Mouse (Mus musculus): ENCODE results near the gene Ccdc57. TPM values are rescaled to one million over a fixed set of nuclear protein-coding genes. Genes with fewer than 3 reads are reported as not detected.

Gene Ccdc57
- total and polyA plus RNA-seq, 2 experiments from 2014 or later, result 4.8 to 7.1 TPM

GRCm38 (mm10) chr11:120938795-120939194, 6.1 kb upstream of the Ccdc57 start:
- DNase-seq (ENCODE audit: low spot score) (no peak), ATAC-seq (no peak)
- H3K4me2 ChIP-seq (ENCODE audit: low read depth, low read length), result no peak overlapping the region
- TF ChIP-seq CTCF (IDR thresholded peaks at IDR 0.05; ENCODE audit: low read depth), result no peak
- H3K9ac ChIP-seq (replicated peaks; ENCODE audit: low read length), result no peak overlapping the region
- H3K4me1 ChIP-seq (ENCODE audit: insufficient read depth, low read length), result no peaks in the 10 kb centered on the region
- 37% methylated on average over 4 of the region's 4 CpGs for WGBS
- no peak overlapping the region for H3K27ac ChIP-seq
- H3K4me3 ChIP-seq (ENCODE audit: low read length), result no peak overlapping the region
- H3K36me3 ChIP-seq (ENCODE audit: insufficient read depth, low read length), result no peaks in the 10 kb centered on the region
- H3K27me3 ChIP-seq (ENCODE audit: insufficient read depth, low read length), result no peaks in the 10 kb centered on the region
- no peaks in the 10 kb centered on the region for H3K9me3 ChIP-seq (ENCODE audit: low read length)

GRCm38 (mm10) chr11:120937976-120938375, 5.3 kb upstream of the Ccdc57 start:
- Histone ChIP-seq H3K4me2 (ENCODE audit: low read depth, low read length) (no peak overlapping the region), H3K4me1 (ENCODE audit: insufficient read depth, low read length) (peaks cover 1% of the 10 kb centered on the region; the same call in 1 of the 2 replicates), H3K4me3 (ENCODE audit: low read length) (no peak overlapping the region), H3K36me3 (ENCODE audit: insufficient read depth, low read length) (no peaks in the 10 kb centered on the region), H3K27me3 (ENCODE audit: insufficient read depth, low read length) (no peaks in the 10 kb centered on the region), H3K27ac (no peak overlapping the region), H3K9me3 (ENCODE audit: low read length) (no peaks in the 10 kb centered on the region), H3K9ac (replicated peaks; ENCODE audit: low read length) (no peak overlapping the region)
- no peak for TF ChIP-seq CTCF (IDR thresholded peaks at IDR 0.05; ENCODE audit: low read depth)
- DNase-seq (ENCODE audit: low spot score) (no peak), ATAC-seq (no peak)
- WGBS, result 98% methylated on average over 1 of the region's 1 CpGs

- ATAC-seq, result no peak
These were observed 1.2 kb downstream of the Ccdc57 start for GRCm38 (mm10) chr11:120931479-120931878.

GRCm38 (mm10) chr11:120928468-120928867, 4.2 kb downstream of the Ccdc57 start:
- H3K36me3 ChIP-seq (ENCODE audit: insufficient read depth, low read length), result no peaks in the 10 kb centered on the region
- no peaks in the 10 kb centered on the region for H3K9me3 ChIP-seq (ENCODE audit: low read length)
- H3K9ac ChIP-seq (replicated peaks; ENCODE audit: low read length), result no peak overlapping the region
- no peak for TF ChIP-seq CTCF (IDR thresholded peaks at IDR 0.05; ENCODE audit: low read depth)
- no peaks in the 10 kb centered on the region for H3K27me3 ChIP-seq (ENCODE audit: insufficient read depth, low read length)
- no peak overlapping the region for H3K4me3 ChIP-seq (ENCODE audit: low read length)
- H3K27ac ChIP-seq, result no peak overlapping the region
- WGBS, result 94% methylated on average over 4 of the region's 4 CpGs
- ATAC-seq, result no peak
- H3K4me1 ChIP-seq (ENCODE audit: insufficient read depth, low read length), result peaks cover 7% of the 10 kb centered on the region; the same call in 1 of the 2 replicates
- no peak for DNase-seq (ENCODE audit: low spot score)
- H3K4me2 ChIP-seq (ENCODE audit: low read depth, low read length), result no peak overlapping the region

More at GRCm38 (mm10) chr11:120931479-120931878, 1.2 kb downstream of the Ccdc57 start:
- Histone ChIP-seq H3K36me3 (ENCODE audit: insufficient read depth, low read length) (no peaks in the 10 kb centered on the region), H3K4me3 (ENCODE audit: low read length) (no peak overlapping the region), H3K9ac (replicated peaks; ENCODE audit: low read length) (no peak overlapping the region), H3K4me2 (ENCODE audit: low read depth, low read length) (no peak overlapping the region), H3K9me3 (ENCODE audit: low read length) (no peaks in the 10 kb centered on the region), H3K27me3 (ENCODE audit: insufficient read depth, low read length) (no peaks in the 10 kb centered on the region), H3K27ac (no peak overlapping the region), H3K4me1 (ENCODE audit: insufficient read depth, low read length) (peaks cover 7% of the 10 kb centered on the region; the same call in 1 of the 2 replicates)
- WGBS, result 94% methylated on average over 4 of the region's 4 CpGs
- TF ChIP-seq CTCF (IDR thresholded peaks at IDR 0.05; ENCODE audit: low read depth), result no peak
- DNase-seq (ENCODE audit: low spot score), result no peak

- H3K4me1 ChIP-seq (ENCODE audit: insufficient read depth, low read length), result no peaks in the 10 kb centered on the region
- no peak overlapping the region for H3K27ac ChIP-seq
- no peak for TF ChIP-seq CTCF (IDR thresholded peaks at IDR 0.05; ENCODE audit: low read depth)
- no peaks in the 10 kb centered on the region for H3K9me3 ChIP-seq (ENCODE audit: low read length)
- no peak overlapping the region for H3K4me3 ChIP-seq (ENCODE audit: low read length)
- no peaks in the 10 kb centered on the region for H3K27me3 ChIP-seq (ENCODE audit: insufficient read depth, low read length)
- H3K4me2 ChIP-seq (ENCODE audit: low read depth, low read length), result no peak overlapping the region
- H3K36me3 ChIP-seq (ENCODE audit: insufficient read depth, low read length), result peaks cover 9% of the 10 kb centered on the region
- 97% methylated on average over 3 of the region's 3 CpGs for WGBS
- DNase-seq (ENCODE audit: low spot score), result no peak
- H3K9ac ChIP-seq (replicated peaks; ENCODE audit: low read length), result no peak overlapping the region
- ATAC-seq, result no peak
These were observed 10.1 kb downstream of the Ccdc57 start for GRCm38 (mm10) chr11:120922528-120922927.

- no peaks in the 10 kb centered on the region for H3K9me3 ChIP-seq (ENCODE audit: low read length)
- H3K9ac ChIP-seq (replicated peaks; ENCODE audit: low read length), result no peak overlapping the region
- no peak overlapping the region for H3K27ac ChIP-seq
- no peak overlapping the region for H3K4me2 ChIP-seq (ENCODE audit: low read depth, low read length)
- H3K4me3 ChIP-seq (ENCODE audit: low read length), result no peak overlapping the region
- DNase-seq (ENCODE audit: low spot score), result no peak
- peaks cover 9% of the 10 kb centered on the region for H3K36me3 ChIP-seq (ENCODE audit: insufficient read depth, low read length)
- no peaks in the 10 kb centered on the region for H3K27me3 ChIP-seq (ENCODE audit: insufficient read depth, low read length)
- no peaks in the 10 kb centered on the region for H3K4me1 ChIP-seq (ENCODE audit: insufficient read depth, low read length)
- 98% methylated on average over 5 of the region's 5 CpGs for WGBS
- no peak for TF ChIP-seq CTCF (IDR thresholded peaks at IDR 0.05; ENCODE audit: low read depth)
- no peak for ATAC-seq
These were observed 14.9 kb downstream of the Ccdc57 start for GRCm38 (mm10) chr11:120917756-120918155.

GRCm38 (mm10) chr11:120916477-120916876, 16.2 kb downstream of the Ccdc57 start:
- Histone ChIP-seq H3K27me3 (ENCODE audit: insufficient read depth, low read length) (no peaks in the 10 kb centered on the region), H3K27ac (no peak overlapping the region), H3K9ac (replicated peaks; ENCODE audit: low read length) (no peak overlapping the region), H3K36me3 (ENCODE audit: insufficient read depth, low read length) (peaks cover 9% of the 10 kb centered on the region), H3K4me2 (ENCODE audit: low read depth, low read length) (no peak overlapping the region), H3K4me1 (ENCODE audit: insufficient read depth, low read length) (no peaks in the 10 kb centered on the region), H3K4me3 (ENCODE audit: low read length) (no peak overlapping the region), H3K9me3 (ENCODE audit: low read length) (no peaks in the 10 kb centered on the region)
- no peak for ATAC-seq
- DNase-seq (ENCODE audit: low spot score), result no peak
- 84% methylated on average over 3 of the region's 3 CpGs for WGBS
- no peak for TF ChIP-seq CTCF (IDR thresholded peaks at IDR 0.05; ENCODE audit: low read depth)
